Mouse (Mus musculus) neural tube, embryonic 12.5 days (tissue): Measurements from ENCODE around the gene Kcnn4. TPM values are rescaled to one million over a fixed set of nuclear protein-coding genes. Genes with fewer than 3 reads are reported as not detected.

Source experiments
- ATAC-seq: fragments of 200-750 bp; cut with Nextera tagmentation; 2 replicates; pipeline ENCODE4 v1.8.0; 2017; ENCODE audit warnings: low read depth, mild to moderate bottlenecking, moderate TSS enrichment, moderate library complexity; ENCODE audit not compliant: low FRiP score
- H3K27ac ChIP-seq: fragments of 300-500 bp; sonication (generic); 2 replicates; pipeline ENCODE4 v1.5.1; 2016
- H3K27me3 ChIP-seq: fragments of 300-500 bp; sonication (generic); replicated peaks from 2 replicates; pipeline ENCODE4 v1.6.1; 2016; ENCODE audit warnings: mild to moderate bottlenecking
- H3K36me3 ChIP-seq: fragments of 300-500 bp; sonication (generic); 2 replicates; pipeline ENCODE4 v1.6.1; 2016; ENCODE audit warnings: mild to moderate bottlenecking
- H3K4me1 ChIP-seq: fragments of 300-500 bp; sonication (generic); 2 replicates; pipeline ENCODE4 v1.6.1; 2016
- H3K4me2 ChIP-seq: fragments of 300-500 bp; sonication (generic); replicated peaks from 2 replicates; pipeline ENCODE4 v1.6.1; 2016; ENCODE audit warnings: mild to moderate bottlenecking
- H3K4me3 ChIP-seq: fragments of 300-500 bp; sonication (generic); 2 replicates; pipeline ENCODE4 v1.5.1; 2016
- H3K9ac ChIP-seq: fragments of 300-500 bp; sonication (generic); 2 replicates; pipeline ENCODE4 v1.6.1; 2016; ENCODE audit warnings: mild to moderate bottlenecking
- H3K9me3 ChIP-seq: fragments of 300-500 bp; sonication (generic); 2 replicates; pipeline ENCODE4 v1.6.1; 2016; ENCODE audit warnings: mild to moderate bottlenecking
- WGBS: fragments of 180-500 bp; shearing (Covaris S2); methylation state at CpG from one replicate; pipeline ENCODE4 v1.1.7; 2016; 5-methylcytosine and 5-hydroxymethylcytosine counted together
- polyA plus RNA-seq: library from polyadenylated mRNA; unstranded; fragments of >200 nt; fragmentation: Nextera tagmentation; extraction: Ambion mirVana; gene quantifications from 2 replicates; pipeline ENCODE4 v1.2.1, GENCODE M21; 2016

The Kcnn4 gene
- polyA plus RNA-seq, 1 experiment from 2014 or later, result 1.7 TPM

DNA sequence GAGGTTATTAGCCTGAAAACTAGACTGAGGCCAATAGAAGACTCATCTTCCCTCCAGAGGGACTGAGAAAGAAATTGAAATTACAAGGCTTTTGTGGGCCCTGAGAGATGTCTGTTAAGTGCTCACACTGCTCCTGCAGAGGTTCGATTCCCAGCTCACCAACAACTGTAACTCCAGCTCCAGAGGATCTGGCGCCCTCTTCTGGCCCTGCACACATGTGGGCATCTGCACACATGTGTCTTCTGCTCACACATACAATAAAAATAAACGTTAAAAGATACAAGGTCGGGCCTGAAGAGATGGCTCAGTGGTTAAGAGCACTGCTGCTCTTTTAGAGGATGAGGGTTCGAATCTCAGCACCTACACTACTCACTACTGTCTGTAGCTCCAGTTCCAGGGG is 23.6 kb upstream of the Kcnn4 start:
- no peak overlapping the region for H3K9ac ChIP-seq
- H3K27me3 ChIP-seq, result 0 out of 2 replicates have a peak, but pooled peaks cover 4% of the 10 kb centered on the region
- H3K27ac ChIP-seq, result no peak overlapping the region
- H3K4me2 ChIP-seq, result no peak overlapping the region
- H3K4me1 ChIP-seq, result no peaks in the 10 kb centered on the region
- no peak overlapping the region for H3K4me3 ChIP-seq
- H3K36me3 ChIP-seq, result no peaks in the 10 kb centered on the region
- no peaks in the 10 kb centered on the region for H3K9me3 ChIP-seq
- ATAC-seq, result no peak
- WGBS, result 67% methylated on average over 5 of the region's 5 CpGs

GRCm38 (mm10) chr7:24348896-24349295 is 21.2 kb upstream of the Kcnn4 start, which contains the start of gene Lypd5:
Lypd5 (plus strand) TSS chr7:24349196.
- H3K9ac ChIP-seq, result no peak within 1 kb of the TSS
- H3K9me3 ChIP-seq, result no peaks in the 10 kb centered on the region
- no peak within 1 kb of the TSS for H3K27ac ChIP-seq
- H3K36me3 ChIP-seq, result no peaks in the 10 kb centered on the region
- ATAC-seq, result no peak
- no peak within 1 kb of the TSS for H3K4me2 ChIP-seq
- H3K4me1 ChIP-seq, result no peaks in the 10 kb centered on the region
- no peak within 1 kb of the TSS for H3K4me3 ChIP-seq
- H3K27me3 ChIP-seq, result 0 out of 2 replicates have a peak, but pooled peaks cover 4% of the 10 kb centered on the region
- WGBS, result 48% methylated on average over 6 of the region's 6 CpGs

- Histone ChIP-seq H3K36me3 (no peaks in the 10 kb centered on the region), H3K9ac (no peak overlapping the region), H3K27me3 (no peaks in the 10 kb centered on the region), H3K4me1 (no peaks in the 10 kb centered on the region), H3K27ac (no peak overlapping the region), H3K4me2 (no peak overlapping the region), H3K9me3 (no peaks in the 10 kb centered on the region), H3K4me3 (no peak overlapping the region)
- no peak for ATAC-seq
- 85% methylated on average over 6 of the region's 6 CpGs for WGBS
Observed at GRCm38 (mm10) chr7:24355646-24356045, 14.4 kb upstream of the Kcnn4 start.

DNA sequence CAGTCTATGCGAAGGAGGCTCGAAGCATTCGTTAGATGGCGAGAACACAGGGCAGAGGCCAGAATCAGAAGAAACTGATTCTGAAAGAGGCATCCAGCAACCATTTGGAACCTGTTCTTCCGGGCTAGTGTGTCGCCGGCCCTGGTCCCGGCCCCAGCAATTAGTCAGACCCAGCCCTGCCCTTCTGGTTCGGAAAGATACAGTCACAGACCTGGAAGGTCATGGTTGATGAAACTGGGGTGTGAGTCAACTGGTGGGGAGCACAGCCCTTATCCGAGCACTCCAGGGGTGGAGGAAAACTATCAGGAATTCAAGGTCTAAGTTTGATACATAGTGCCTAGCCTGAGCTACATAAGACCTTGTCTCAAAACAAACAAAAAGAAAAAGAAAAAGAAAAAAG is 14.0 kb upstream of the Kcnn4 start:
- no peak overlapping the region for H3K4me2 ChIP-seq
- no peak overlapping the region for H3K9ac ChIP-seq
- no peak overlapping the region for H3K27ac ChIP-seq
- WGBS, result 79% methylated on average over 10 of the region's 10 CpGs
- no peaks in the 10 kb centered on the region for H3K36me3 ChIP-seq
- H3K4me1 ChIP-seq, result no peaks in the 10 kb centered on the region
- no peak for ATAC-seq
- no peaks in the 10 kb centered on the region for H3K9me3 ChIP-seq
- no peak overlapping the region for H3K4me3 ChIP-seq
- H3K27me3 ChIP-seq, result no peaks in the 10 kb centered on the region

DNA sequence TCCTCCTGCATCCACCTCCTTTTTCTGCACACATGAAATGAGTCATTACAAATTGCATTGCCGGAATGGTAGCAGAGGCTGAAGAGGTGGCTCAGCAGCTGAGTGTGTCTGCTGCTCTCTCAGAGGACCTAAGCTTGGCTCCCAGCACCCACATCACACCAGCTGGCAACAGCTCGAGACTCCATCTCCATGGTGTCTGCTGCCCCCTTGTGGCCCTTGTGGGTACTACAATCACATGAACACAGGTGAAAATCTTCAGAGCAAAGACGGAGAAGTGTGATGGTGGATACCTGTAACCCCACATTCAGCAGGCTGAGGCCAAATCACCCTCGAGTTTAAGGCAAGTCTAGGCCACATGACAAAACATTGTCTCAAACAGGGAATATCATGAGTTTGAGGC is 12.2 kb upstream of the Kcnn4 start:
- Histone ChIP-seq H3K9me3 (no peaks in the 10 kb centered on the region; the same call in 1 of the 2 replicates), H3K4me1 (no peaks in the 10 kb centered on the region), H3K36me3 (no peaks in the 10 kb centered on the region), H3K27ac (no peak overlapping the region), H3K27me3 (no peaks in the 10 kb centered on the region), H3K9ac (no peak overlapping the region), H3K4me3 (no peak overlapping the region), H3K4me2 (no peak overlapping the region)
- WGBS, result 52% methylated on average over 4 of the region's 4 CpGs
- ATAC-seq, result no peak

GRCm38 (mm10) chr7:24359269-24359668 is 10.8 kb upstream of the Kcnn4 start:
- H3K9ac ChIP-seq, result no peak overlapping the region
- no peak overlapping the region for H3K4me2 ChIP-seq
- no peak for ATAC-seq
- H3K27me3 ChIP-seq, result no peaks in the 10 kb centered on the region
- no peaks in the 10 kb centered on the region; the same call in 1 of the 2 replicates for H3K9me3 ChIP-seq
- no peak overlapping the region for H3K27ac ChIP-seq
- no peaks in the 10 kb centered on the region for H3K36me3 ChIP-seq
- H3K4me1 ChIP-seq, result no peaks in the 10 kb centered on the region
- H3K4me3 ChIP-seq, result no peak overlapping the region
- WGBS, result 28% methylated on average over 9 of the region's 9 CpGs

DNA sequence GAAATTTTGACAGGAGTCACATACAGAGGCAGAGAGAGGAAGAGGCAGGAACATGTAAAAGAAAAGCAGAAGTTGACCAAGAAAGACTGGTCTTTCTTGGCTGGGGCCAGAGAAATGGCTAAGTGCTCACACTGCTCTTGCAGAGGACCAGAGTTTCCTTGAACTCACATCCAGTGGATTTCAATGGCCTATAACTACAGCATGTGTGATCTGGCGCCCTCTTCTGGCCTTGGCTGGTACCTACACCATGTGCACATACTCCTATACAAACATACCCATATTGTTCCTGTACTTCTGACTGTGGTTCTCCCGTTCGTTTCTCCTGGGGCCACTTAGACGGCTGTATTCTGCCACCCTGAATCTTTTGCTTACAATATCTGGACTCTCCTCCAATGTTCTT is 9.1 kb upstream of the Kcnn4 start:
- no peaks in the 10 kb centered on the region for H3K36me3 ChIP-seq
- no peaks in the 10 kb centered on the region for H3K27me3 ChIP-seq
- H3K4me3 ChIP-seq, result no peak overlapping the region
- H3K27ac ChIP-seq, result no peak overlapping the region
- no peak overlapping the region for H3K4me2 ChIP-seq
- peaks cover 4% of the 10 kb centered on the region; the same call in 1 of the 2 replicates for H3K4me1 ChIP-seq
- WGBS, result 64% methylated on average over 4 of the region's 4 CpGs
- H3K9ac ChIP-seq, result no peak overlapping the region
- H3K9me3 ChIP-seq, result no peaks in the 10 kb centered on the region; the same call in 1 of the 2 replicates
- no peak for ATAC-seq

DNA sequence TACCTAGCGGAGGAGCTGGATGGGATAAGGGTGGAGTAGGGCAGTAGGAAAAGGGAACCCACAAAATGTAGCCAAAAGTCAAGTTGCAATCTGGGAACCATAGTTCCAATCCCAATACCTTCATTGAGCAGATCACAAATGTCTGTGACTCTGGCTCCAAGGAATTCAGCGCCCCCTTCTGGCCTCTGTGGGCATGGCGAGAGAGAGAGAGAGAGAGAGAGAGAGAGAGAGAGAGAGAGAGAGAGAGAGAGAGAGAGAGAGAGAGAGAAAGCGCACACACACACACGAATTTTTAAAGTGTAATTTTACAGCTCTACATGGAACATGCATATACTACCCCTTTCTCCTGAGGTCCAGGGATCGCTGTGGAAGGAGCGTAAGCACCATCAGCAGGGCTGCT is 6.8 kb upstream of the Kcnn4 start:
- Histone ChIP-seq H3K27me3 (no peaks in the 10 kb centered on the region), H3K27ac (no peak overlapping the region), H3K9me3 (no peaks in the 10 kb centered on the region; the same call in 1 of the 2 replicates), H3K4me3 (no peak overlapping the region), H3K4me1 (peaks cover 4% of the 10 kb centered on the region; the same call in 1 of the 2 replicates), H3K9ac (no peak overlapping the region), H3K4me2 (no peak overlapping the region), H3K36me3 (no peaks in the 10 kb centered on the region)
- 29% methylated on average over 7 of the region's 7 CpGs for WGBS
- no peak for ATAC-seq

DNA sequence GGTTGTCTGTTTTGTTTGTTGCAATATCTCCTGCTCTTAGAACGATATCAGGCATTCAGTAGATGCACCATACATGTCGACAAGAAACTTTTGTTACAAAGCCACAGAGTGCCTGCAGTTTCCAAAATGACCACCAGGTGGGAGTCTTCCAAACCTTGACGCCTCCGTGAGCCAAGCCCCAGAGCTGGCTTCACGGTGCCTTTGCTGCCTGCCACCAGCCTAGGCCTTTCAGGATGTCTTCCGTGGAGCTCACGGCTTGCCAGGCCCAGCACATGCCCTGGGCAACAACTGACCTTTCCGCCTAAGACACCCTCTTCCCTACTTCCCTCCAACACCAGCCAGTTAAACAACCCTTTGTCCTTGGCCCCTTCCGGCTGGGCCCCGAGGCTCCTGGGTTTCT is 5.2 kb upstream of the Kcnn4 start:
- Histone ChIP-seq H3K4me2 (no peak overlapping the region), H3K36me3 (no peaks in the 10 kb centered on the region), H3K27ac (no peak overlapping the region), H3K4me3 (no peak overlapping the region), H3K9me3 (no peaks in the 10 kb centered on the region; the same call in 1 of the 2 replicates), H3K9ac (no peak overlapping the region), H3K27me3 (no peaks in the 10 kb centered on the region; the same call in 1 of the 2 replicates), H3K4me1 (peaks cover 4% of the 10 kb centered on the region; the same call in 1 of the 2 replicates)
- WGBS, result 24% methylated on average over 10 of the region's 10 CpGs
- ATAC-seq, result 0 out of 2 replicates have a peak, but pooled peaks have one; percentile 62

GRCm38 (mm10) chr7:24365258-24366014 is 4.6 kb upstream of the Kcnn4 start:
- Histone ChIP-seq H3K27ac (no peak overlapping the region), H3K9me3 (no peaks in the 10 kb centered on the region; the same call in 1 of the 2 replicates), H3K36me3 (no peaks in the 10 kb centered on the region), H3K4me3 (no peak overlapping the region), H3K4me1 (peaks cover 8% of the 10 kb centered on the region; the same call in 1 of the 2 replicates), H3K4me2 (no peak overlapping the region), H3K27me3 (no peaks in the 10 kb centered on the region; the same call in 1 of the 2 replicates), H3K9ac (no peak overlapping the region)
- peak; percentile 39; the same call in 1 of the 2 replicates for ATAC-seq
- 82% methylated on average over 5 of the region's 5 CpGs for WGBS

GRCm38 (mm10) chr7:24366716-24367632 is 3.1 kb upstream of the Kcnn4 start:
- Histone ChIP-seq H3K9ac (no peak overlapping the region), H3K4me2 (no peak overlapping the region)
- 81% methylated on average over 15 of the region's 15 CpGs for WGBS

GRCm38 (mm10) chr7:24368226-24368625 is 1.8 kb upstream of the Kcnn4 start:
- no peaks in the 10 kb centered on the region for H3K9me3 ChIP-seq
- no peak for ATAC-seq
- peaks cover 15% of the 10 kb centered on the region for H3K4me1 ChIP-seq
- no peak overlapping the region for H3K9ac ChIP-seq
- H3K4me3 ChIP-seq, result no peak overlapping the region
- no peak overlapping the region for H3K27ac ChIP-seq
- H3K4me2 ChIP-seq, result no peak overlapping the region
- WGBS, result 68% methylated on average over 4 of the region's 4 CpGs
- H3K27me3 ChIP-seq, result no peaks in the 10 kb centered on the region; the same call in 1 of the 2 replicates
- no peaks in the 10 kb centered on the region for H3K36me3 ChIP-seq

More at GRCm38 (mm10) chr7:24366716-24367632, 3.1 kb upstream of the Kcnn4 start:
- H3K27ac ChIP-seq, result no peak overlapping the region
- H3K4me3 ChIP-seq, result no peak overlapping the region
- no peaks in the 10 kb centered on the region; the same call in 1 of the 2 replicates for H3K27me3 ChIP-seq
- no peaks in the 10 kb centered on the region; the same call in 1 of the 2 replicates for H3K9me3 ChIP-seq
- no peak for ATAC-seq
- peaks cover 8% of the 10 kb centered on the region; the same call in 1 of the 2 replicates for H3K4me1 ChIP-seq
- no peaks in the 10 kb centered on the region for H3K36me3 ChIP-seq
